Mouse (Mus musculus) left cerebral cortex, adult 2 months (tissue): ENCODE measurements at regions not wholly inside any gene's neighbourhood (a gene's known extent, or its start where the extent isn't known, plus 50 kb on each side); places are given as distances from the start of the nearest gene placed in this dataset.

Experiments used
- DNase-seq, 2 experiments: peaks; one replicate each; pipeline ENCODE4 v3.0.0; 2021 to 2022; ENCODE audit warnings: low spot score in 2 of 2, mixed read lengths in 1 of 2; ENCODE audit errors: extremely low spot score in 1 of 2
- H3K27ac ChIP-seq: fragments of 200-600 bp; 2 replicates; pipeline ENCODE4 v1.8.1; 2022
- H3K4me3 ChIP-seq: fragments of 200-600 bp; 2 replicates; pipeline ENCODE4 v1.8.1; 2022
- CTCF ChIP-seq: fragments of 200-600 bp; IDR thresholded peaks from 2 replicates; pipeline ENCODE4 v1.8.1; 2022; ENCODE audit warnings: antibody characterized with exemption, mild to moderate bottlenecking, moderate library complexity
- intact Hi-C: fragments of 180-260 bp; cut with DNase I; formaldehyde crosslinking; loops from one replicate; pipeline ENCODE4 v1.15.1; 2025

DNA sequence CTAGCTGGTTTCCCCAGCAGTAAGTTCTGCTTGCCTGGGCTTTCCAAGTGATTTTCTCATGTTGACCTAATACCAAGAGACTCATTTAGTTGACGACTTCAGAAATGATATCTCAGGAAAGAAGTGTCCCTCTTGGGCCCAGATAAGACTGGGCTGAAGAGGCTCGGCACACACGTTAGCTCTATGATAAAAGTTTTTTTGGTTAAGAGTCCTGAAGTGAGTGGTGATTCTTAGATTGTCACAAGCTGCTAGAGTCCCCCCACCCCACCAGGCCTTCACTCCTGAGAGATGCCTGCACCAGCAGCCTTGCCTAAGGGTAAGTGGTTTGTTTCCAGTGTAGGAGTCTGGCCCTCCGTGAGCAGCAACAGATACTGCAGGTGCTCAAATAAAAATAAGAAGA lies 169.4 kb downstream of the Maf start:
- no peak overlapping the region for H3K4me3 ChIP-seq
- no peak for TF ChIP-seq CTCF
- DNase-seq: no peak
- intact Hi-C loops: no loop called here
- H3K27ac ChIP-seq: no peak overlapping the region

- intact Hi-C loops: no loop called here
- no peak for DNase-seq
- no peak overlapping the region for H3K4me3 ChIP-seq
- TF ChIP-seq CTCF: no peak
- H3K27ac ChIP-seq: no peak overlapping the region
These were observed 169.8 kb downstream of the Maf start for GRCm38 (mm10) chr8:115537761-115538160.

DNA sequence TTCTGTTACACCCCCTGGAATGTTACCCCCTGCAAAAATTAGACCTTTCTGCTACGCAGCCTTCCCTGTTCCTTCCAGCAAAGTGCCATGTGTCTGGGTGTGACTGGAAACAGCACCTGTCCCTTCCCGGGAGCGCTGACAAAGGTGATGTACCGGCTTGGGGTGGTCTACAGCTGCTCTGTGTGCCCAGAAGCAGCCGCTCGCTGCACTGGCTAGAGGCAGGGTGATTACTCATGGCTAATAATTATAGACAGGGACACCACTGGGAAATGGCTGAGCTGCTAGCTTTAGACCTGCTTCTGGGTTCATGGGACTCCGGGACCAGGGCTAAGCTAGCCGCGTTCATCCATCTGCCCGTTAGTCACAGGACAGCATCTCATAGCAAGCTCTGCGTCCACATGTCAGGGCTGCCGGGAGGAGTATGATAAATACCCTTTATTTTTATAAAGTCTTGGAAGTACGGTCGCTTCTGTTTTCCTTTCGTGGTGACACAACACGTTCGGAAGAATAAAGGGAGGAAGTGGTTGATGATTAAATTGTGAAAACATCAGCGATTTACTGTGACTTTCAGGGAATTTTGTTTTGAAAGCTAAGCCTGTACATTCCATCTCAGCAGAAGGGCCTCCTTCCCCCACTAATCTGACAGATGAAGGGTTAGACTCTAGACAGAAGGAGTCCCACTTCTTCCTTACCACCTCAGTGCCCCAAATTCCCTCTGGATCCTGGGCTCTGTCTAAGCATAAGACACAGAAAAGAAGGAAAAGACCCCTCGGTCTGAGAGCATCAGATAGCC lies 170.8 kb downstream of the Maf start:
- Histone ChIP-seq H3K27ac (no peak overlapping the region), H3K4me3 (no peak overlapping the region)
- intact Hi-C loops: no loop called here
- no peak for DNase-seq
- no peak for TF ChIP-seq CTCF

DNA sequence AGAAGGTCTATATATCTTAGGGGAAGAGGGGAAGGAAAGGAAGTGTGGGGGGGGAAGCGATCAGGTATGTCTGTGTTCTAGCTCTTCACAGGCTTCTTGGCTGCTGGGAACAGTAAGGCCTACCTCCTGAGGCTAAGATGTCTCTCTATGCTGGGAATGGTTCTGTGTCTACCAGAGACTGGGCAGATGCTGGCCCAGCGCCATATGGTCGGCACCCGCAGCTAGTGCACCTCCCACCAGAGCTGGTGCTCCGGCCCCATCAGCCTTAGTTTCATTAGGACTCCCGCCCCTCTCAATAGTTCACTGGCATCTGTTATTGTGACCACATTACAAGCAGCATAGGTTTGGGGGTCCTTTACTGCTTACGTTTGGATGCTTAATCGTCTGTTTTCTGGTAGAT lies 171.6 kb downstream of the Maf start:
- intact Hi-C loops: no loop called here
- no peak overlapping the region for H3K27ac ChIP-seq
- TF ChIP-seq CTCF: no peak

DNA sequence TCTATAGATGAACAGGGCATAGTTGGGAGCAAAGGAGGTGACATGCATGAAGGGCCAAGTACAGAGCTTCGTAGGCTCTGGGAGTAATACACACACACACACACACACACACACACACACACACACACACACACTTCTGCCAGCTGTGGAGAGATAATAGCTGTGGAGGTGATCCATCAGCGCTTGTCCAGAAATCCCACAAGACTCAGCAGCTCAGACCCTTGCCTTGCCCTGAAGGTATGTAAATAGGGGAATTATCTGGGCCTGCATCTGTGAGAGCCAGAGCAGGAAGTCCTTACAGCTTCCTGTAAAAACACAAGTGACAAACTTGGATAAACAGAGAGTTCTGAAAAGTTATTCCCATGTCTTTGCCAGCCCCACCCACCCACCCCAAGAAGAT lies 173.6 kb downstream of the Maf start:
- no peak for DNase-seq
- no peak for TF ChIP-seq CTCF
- Histone ChIP-seq H3K27ac (no peak overlapping the region), H3K4me3 (no peak overlapping the region)
- intact Hi-C loops: no loop called here

More for the DNA sequence above, 171.6 kb downstream of the Maf start:
- H3K4me3 ChIP-seq: no peak overlapping the region
- DNase-seq: no peak

DNA sequence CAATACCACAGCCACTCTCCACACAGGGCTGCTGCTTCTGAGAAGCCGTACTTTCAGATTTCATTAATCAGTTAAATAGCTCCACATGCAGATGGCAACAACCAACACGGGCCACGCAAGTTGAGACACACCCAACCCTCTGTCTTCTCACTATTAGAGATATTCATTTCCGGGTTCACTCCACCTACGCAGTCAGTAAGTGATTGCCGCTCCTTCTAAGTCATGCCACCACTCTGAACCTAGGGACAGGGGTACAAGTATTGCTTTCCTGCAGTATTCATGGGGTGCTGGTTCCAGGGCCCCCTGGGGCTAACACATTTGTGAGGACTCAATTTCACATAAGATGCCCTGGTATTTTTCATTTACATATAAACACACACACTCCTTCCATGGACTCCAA lies 176.3 kb downstream of the Maf start:
- TF ChIP-seq CTCF: no peak
- Histone ChIP-seq H3K4me3 (no peak overlapping the region), H3K27ac (no peak overlapping the region)
- no peak for DNase-seq
- intact Hi-C loops: no loop called here

GRCm38 (mm10) chr8:115529568-115530342 lies 177.8 kb downstream of the Maf start:
- DNase-seq: peak; percentile 23 to 31
- intact Hi-C loops: no loop called here
- H3K4me3 ChIP-seq: peak overlapping the region; percentile 25; the same call in 1 of the 2 replicates

GRCm38 (mm10) chr8:115528879-115529278 lies 178.7 kb downstream of the Maf start:
- DNase-seq: no peak
- Histone ChIP-seq H3K4me3 (no peak overlapping the region), H3K27ac (no peak overlapping the region)
- intact Hi-C loops: no loop called here
- TF ChIP-seq CTCF: no peak

More at GRCm38 (mm10) chr8:115529568-115530342, 177.8 kb downstream of the Maf start:
- no peak for TF ChIP-seq CTCF
- no peak overlapping the region for H3K27ac ChIP-seq

DNA sequence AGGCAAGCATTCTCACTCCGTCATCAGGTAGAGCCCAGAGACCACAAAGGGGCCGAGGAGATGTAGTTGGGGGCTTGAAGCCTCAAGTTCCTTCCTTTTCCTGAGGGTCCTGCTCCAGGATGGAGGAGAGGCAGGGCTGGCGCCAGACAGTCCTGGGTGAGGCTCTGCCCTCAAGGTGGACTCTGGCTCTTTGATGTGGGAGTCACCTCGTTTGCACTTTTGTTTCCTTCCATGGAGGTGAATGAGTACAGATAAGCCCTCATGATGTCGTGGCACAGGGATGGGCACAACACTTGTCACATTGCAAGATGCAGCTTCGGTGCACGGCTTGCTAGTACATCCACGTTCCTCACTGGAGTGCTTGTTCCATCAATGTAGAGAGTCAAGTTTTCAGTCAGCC lies 182.4 kb downstream of the Maf start:
- no peak for DNase-seq
- Histone ChIP-seq H3K27ac (no peak overlapping the region), H3K4me3 (no peak overlapping the region)
- no peak for TF ChIP-seq CTCF
- intact Hi-C loops: no loop called here

DNA sequence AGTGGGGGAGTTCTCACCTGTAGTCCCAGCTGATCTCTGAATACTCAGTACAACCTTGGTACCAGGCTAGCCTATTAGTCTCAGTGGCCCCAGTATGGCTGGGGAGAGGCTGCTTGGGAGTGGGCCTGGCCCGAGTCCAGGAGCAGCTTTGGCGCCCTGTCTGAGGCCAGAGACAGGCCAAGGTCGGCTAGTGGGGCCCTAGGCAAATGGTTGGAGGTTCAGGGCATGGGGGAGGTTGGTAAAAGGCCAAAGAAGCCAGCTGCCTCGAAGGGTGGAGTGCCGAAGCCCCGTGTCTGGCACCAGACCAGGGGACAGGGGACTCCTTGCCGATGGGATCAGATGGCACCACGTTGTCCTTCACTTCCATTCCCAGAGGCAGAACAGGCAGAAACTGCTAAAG lies 182.9 kb downstream of the Maf start:
- no peak for TF ChIP-seq CTCF
- Histone ChIP-seq H3K27ac (no peak overlapping the region), H3K4me3 (no peak overlapping the region)
- DNase-seq: no peak
- intact Hi-C loops: no loop called here

DNA sequence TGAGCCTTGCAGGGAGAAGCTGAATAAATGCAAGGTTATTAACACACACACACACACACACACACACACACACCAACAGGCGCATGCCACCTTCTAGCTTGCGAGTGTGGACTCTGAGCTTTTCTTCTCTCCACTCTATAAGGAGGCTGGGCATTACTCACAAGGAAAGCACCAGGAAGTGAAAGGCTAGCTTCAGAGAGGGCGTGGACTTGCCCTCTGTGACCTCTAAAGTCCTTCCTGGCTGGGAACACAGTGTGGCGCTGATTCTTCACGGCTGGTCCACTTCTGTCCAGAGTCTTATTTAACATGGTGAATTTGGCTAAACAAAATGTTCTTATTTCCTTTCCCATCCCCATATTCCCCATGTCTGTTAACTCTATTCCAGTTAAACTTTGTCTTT lies 185.1 kb downstream of the Maf start:
- intact Hi-C loops: no loop called here
- DNase-seq: no peak
- no peak for TF ChIP-seq CTCF
- H3K4me3 ChIP-seq: no peak overlapping the region
- no peak overlapping the region for H3K27ac ChIP-seq

- H3K4me3 ChIP-seq: no peak overlapping the region
- no peak for TF ChIP-seq CTCF
- intact Hi-C loops: no loop called here
- no peak overlapping the region for H3K27ac ChIP-seq
- DNase-seq: no peak
These were observed 191.9 kb downstream of the Maf start for GRCm38 (mm10) chr8:115515647-115516046.
